Mouse (Mus musculus): ENCODE measurements at regions not wholly inside any gene's neighbourhood (a gene's known extent, or its start where the extent isn't known, plus 50 kb on each side); places are given as distances from the start of the nearest gene placed in this dataset.
"Not testable (repeated sequence)": the region's sequence is repeated elsewhere in the genome, so short reads cannot be mapped to it uniquely, and the experiment has no call there.

DNA sequence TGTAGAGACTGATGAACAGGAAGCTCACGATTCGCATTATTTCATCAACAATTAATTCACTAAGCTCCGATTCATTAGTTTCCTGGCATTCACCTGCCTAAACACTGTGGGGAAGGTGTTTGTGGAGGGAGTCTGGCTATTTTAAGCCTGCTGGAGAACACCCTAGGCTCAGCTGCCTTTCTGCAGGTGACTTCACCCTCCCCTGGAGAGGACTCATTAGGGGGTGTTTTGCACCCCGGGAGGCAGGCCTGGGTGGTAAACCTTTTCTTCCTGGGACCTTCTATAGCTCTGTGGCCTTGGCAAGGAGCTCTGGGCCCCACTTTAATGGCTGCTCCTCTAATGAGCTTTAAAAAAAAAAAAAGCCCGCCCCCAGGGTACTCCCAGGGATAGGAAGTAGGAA, 55.4 kb upstream of the Bnc1 start:
- DNase-seq (ENCODE audit: low spot score), result no peak

DNA sequence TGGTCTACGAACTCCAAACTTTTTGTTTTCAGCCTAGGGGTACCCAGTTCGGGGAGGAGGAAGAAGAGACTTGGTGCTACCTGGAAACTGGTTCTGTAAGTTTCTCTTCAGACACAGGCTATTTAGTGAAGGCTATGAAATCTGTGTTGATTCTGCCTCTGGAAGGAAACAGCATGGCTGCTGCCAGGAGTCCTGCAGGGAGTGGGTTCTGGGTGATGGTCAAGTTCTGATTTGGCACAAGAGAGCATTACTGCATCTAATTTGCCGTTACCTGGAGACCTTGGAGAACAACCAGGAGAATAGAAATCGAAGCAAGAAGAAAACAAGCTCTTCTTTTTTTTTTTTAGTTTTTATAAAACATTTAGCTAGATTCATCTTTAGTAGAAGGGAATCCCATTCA, 61.3 kb upstream of the Bnc1 start:
- DNase-seq (ENCODE audit: low spot score), result no peak

DNA sequence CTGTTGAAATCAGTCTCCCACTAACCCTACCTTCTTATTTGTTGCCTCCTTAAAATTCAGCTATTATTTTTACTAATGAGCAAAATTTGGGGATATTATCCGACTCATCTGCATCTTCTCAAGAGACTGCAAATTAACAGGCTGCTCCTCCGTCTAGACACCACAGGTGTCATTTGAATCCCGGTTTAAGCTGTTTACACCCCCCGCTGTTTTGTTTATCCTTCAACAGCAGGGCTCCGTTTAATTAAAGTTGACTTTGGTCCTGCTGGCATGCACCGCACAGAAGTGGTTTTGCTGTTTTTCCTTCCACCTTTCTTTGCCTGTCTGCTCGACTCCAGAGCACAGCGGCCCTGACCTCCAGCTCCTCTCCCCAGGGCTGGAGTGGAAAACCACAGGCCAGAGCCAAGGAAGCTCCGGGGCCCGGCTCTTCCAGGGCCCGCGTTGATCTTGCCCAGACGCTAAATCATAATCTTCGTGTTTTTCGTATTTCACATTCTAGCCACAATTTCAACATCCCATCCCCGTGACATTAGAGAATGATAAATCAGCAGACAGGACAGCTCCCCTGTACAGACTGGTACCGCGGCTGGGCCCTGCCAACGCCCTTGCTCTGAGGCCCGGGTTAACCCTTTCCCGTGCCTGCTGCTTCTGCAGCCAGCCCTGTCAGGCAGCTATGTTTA, 64.6 kb upstream of the Bnc1 start:
- DNase-seq (ENCODE audit: low spot score), result peak; percentile 73

DNA sequence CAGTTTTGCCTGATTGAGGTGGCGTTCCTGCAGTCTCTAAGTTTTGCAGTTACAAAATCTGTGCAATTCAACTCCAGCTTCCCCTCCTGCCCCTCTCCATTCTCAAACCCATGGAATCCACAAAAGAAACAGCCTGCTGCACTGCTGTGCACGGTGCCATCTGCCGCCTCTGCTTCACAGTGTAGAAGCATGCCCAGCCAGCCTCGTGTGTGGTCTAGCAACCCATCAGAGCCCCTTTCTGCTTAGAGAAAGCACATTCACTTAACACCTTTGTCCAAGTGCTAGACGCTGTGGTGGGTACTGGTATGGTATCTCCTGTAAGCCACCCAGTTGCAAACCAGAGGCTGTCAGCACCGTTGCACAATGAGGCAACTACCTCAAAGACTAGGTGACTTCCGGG, 71.3 kb upstream of the Bnc1 start:
- DNase-seq (ENCODE audit: low spot score), result no peak

DNA sequence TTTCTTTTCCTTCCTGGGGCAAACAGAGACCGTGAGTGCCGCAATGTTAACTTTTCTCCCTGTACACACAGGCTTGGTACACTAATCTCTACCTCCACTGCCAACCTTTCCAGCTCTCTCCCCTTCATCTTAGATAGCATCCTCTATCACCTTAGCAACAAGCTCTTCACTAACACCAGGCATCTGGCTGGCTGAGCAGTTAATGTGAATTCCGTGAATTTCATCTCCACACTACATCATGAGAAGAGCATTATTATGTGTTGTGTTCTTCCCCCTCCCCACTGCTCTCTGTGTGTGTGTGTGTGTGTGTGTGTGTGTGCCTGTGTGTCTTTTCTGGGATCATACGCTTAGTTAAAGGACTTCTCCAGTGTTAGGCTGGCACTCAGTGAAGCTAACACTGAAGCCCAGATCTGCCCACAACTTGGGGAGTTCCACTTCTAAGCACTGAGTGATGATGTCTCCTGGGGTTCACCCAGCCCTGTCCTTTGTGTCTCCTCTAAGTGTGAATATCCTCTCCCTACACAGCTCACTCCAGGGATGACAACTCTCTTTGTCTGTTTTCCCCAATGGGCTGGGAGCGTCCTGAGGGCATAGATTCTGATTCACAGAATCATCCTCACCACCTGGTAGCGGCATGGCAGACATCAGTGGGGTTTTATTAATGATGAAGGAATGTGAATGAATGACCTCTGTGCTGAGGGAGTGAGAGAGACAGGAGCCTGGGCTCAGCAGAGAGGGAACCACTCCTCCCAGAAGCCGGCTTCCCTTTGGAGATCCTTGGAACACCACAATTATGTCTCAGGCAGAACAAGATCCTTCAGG, 77.7 kb upstream of the Bnc1 start:
- no peak for DNase-seq (ENCODE audit: low spot score)

DNA sequence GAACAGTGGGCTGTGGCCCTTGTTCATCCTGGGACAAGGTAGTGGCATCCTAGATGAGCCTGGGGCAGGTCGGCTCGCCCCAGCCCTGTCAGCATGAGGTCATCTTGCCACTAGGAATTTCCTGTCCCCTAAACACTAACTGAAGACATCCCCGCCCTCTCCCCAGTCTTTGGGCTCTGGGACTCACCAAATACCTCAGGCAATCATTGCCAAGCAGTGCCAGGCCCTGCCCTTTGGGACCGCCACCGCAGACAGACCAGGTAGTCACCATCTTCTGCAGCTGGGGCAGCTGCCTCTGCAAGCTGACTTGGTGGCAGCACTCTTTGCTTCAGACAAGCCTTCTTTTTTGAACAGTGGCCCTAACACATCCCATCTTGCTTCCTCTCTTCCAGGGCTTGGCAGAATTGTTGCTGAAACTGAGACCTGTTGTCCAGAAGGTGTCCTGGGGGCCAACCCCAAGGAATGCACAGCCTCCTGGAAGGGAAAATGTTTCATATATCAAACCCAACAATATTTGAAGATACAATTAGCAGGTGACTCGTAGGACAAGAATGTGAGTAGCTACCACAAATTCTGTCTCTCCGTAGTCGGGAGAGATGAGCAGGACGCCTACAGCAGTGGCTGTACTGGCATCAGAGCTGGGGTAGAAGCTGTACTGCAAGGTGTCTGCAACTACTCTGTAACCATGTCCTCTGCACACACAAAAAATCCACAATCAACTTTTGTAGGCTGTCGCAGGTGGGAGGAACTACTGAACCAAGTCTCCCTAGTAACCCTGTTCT, 79.0 kb upstream of the Bnc1 start:
- DNase-seq (ENCODE audit: low spot score), result no peak

DNA sequence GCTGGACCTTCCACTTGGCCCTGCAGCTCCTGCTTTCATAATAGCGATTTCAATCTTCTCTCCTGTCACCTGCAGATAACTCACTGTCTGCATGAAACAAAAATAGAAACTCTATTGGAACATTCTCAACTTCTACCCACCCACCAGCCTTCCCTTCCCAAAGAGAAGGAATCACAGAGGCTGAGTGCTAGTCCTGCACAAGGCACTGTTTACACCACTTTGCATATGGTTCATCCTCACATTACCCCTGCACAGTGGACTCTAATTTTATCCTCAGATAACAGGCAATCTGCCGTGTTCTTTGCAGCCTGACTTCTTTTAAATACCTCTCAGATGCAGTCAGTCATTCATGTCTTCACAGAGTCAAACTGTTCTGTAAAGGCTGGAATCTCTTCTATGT, 83.3 kb upstream of the Bnc1 start:
- DNase-seq (ENCODE audit: low spot score), result no peak

DNA sequence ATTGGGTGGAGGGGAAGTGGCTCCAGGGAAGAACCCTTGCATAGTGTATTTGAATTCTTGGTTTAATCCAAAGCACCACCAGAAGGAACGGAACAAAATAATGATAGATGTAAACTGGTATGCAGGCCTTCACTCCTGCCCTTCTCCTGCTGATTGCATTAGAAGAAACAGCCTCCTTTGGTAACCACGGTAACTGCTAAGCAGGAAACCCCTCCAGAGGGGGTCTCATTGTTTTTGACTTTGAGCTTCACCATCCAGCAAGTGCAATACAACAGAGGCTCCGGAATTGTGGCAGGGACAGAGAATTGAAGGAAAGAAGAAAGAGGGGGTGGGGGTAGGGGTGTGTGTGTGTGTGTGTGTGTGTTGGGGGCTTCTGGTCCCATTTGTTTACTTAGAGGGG, 89.8 kb upstream of the Bnc1 start:
- DNase-seq (ENCODE audit: low spot score), result no peak

DNA sequence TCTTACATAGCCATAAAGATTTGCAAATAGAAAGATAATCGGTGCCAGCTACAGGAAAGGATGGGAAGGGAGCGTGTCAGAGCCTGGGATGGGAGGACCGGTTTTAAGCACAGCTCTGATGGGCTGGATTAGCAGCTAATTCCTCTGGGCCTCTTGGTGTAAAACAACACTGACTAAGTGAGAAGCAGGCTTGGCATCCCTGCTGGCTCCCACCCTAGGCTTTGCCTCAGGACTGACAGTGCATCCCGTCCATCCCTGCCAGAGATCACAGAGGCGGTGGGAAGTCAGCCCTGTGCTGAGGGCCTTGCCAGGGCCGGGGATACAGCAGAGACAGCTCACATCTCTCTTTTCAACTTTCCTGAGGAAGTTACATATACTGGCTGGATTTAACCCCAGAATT, 90.8 kb upstream of the Sh3gl3 start:
- no peak for DNase-seq (ENCODE audit: low spot score)

DNA sequence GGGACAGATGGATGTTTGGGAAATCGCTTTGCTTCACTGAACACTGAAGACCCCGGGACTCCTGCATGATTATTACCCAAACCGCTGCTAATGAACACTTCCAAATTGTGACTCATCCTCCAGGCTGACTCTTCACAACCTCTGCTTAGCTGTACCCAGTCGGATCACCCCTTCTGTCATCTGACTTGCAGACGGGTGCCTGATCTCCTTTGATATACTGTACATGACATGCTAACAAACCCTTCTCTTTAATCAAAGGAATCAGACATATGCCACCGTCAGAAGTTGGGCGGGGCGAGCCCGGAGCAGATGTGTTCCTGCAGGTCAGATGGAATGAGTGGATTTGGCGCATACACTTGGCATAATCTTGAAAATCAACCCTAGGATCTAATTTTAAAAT, 89.2 kb upstream of the Sh3gl3 start:
- no peak for DNase-seq (ENCODE audit: low spot score)

DNA sequence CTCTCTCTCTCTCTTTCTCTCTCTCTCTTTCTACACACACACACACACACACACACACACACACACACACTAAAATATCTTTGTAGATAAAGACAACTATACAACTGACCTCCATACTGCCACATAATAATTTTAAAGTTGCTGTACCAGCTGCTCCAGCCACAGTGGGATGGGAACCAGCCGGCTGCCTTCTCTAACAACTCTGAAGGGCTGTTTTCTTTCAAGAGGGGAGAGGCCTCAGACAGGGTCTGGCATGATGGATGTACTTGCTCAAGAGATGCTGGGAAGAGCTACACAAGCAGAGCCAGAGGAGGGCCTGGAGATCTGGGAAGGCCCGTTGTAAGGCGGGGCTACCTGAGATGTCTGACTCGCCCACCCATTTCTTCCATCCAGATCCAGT, 88.4 kb upstream of the Sh3gl3 start:
- DNase-seq (ENCODE audit: low spot score), result no peak

DNA sequence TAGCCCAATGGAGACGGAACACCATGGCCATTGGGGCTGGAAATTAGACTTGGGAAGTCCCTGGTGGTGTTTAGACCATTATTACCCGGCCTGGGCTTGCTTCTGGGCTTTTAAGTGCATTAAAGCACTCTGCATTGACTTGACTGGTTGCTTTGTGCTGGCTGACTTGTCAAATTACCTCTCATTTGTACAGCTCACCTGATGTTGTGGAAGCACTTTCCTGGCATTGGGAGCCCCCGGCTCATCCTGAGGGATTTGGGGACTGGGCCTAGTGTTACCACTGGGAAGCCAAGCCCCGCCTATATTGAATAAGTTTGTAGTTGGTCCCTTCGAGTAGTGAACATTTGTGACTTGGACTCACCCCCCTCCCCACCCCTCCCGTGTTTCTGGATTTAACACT, 75.5 kb upstream of the Sh3gl3 start:
- no peak for DNase-seq (ENCODE audit: low spot score)

DNA sequence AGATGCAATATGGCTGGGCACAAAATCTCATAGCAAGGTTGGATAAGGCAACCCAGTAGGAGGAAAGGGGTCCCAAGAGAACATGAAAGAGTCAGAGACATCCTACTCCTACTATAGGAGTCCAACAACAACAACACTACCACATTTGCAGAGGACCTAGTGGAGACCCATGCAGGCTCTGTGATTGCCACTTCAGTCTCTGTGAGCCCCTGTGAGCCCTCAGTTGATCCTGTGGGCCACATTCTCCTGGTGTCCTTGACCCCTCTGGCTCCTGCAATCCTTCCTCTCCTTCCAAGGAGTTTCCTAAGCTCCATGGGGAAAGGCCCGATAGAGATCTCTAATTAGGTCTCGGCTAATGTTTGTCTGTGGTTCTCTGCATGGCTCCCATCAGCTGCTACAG, 72.3 kb upstream of the Sh3gl3 start:
- DNase-seq (ENCODE audit: low spot score), result no peak

DNA sequence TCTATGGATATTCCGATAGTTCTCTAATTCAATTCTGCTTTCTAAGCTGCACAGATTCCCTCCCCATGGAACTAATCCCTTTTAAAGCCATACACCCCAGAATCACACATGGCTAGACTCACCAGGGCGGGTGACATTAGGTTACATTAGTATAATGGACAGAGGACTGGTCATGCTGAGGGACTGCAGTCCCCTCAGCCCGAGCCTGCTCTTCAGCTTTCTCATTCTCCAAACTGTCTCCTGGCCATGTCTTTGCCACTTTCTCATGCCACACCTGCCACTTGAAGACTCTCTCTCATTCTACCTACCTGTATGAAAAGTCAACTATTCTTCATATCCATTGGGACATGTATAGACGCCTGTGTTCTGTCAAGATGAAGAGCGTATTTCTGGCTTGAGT, 68.0 kb upstream of the Sh3gl3 start:
- DNase-seq (ENCODE audit: low spot score), result no peak

DNA sequence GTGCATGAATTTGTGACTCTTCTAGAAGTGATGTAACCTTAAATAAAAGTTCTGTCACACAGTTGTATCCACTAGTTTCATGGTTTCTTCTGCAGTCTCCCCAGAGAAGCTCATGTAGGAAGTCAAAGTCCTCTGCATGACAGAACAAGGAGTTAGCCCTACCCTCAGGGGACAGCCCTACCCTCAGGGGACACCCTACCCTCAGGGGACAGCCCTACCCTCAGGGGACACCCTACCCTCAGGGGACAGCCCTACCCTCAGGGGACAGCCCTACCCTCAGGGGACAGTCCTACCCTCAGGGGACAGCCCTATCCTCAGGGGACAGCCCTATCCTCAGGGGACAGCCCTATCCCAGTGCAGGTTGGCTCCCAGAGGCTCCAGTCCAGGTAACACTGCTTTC, 64.5 kb upstream of the Sh3gl3 start:
- not testable (repeated sequence) for DNase-seq (ENCODE audit: low spot score)

DNA sequence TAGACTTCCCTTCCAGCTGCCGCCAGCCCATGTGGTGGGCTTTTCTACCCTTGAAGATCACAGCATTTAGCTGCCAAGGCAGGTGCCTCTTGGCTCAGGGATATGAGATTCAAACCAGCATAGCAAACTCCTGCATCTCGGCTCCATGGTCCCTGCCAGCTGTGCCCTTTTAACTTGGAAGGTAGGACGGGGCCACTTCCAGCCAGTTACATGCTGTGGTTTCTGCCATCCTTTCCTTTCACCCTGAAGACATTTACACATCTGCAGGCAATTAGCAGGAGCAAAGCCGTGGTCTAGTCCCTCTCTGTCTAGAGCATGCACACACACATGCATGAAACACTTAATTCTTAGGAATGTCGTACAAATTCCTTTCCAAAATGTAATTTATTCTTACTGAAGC, 64.1 kb upstream of the Sh3gl3 start:
- peak; percentile 58 for DNase-seq (ENCODE audit: low spot score)

DNA sequence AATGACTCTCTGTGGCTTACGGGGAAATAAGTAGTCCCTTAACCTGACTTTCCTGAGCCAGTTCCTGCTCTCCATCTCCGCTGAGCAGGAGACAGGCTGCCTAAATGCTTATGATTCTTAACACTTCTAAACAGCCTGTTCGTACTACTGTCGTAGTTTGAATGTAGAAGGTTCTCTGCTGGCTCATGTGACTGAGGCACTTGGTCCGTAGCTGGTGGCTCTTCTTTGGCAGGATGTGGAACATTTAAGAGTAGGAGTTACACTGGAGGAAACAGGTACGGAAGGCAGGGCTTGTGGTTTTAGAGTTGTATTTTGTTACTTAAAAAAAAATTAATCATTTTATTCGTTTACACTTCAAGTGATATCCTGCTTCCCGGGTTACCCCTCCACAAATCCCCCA, 63.7 kb upstream of the Sh3gl3 start:
- DNase-seq (ENCODE audit: low spot score), result no peak

DNA sequence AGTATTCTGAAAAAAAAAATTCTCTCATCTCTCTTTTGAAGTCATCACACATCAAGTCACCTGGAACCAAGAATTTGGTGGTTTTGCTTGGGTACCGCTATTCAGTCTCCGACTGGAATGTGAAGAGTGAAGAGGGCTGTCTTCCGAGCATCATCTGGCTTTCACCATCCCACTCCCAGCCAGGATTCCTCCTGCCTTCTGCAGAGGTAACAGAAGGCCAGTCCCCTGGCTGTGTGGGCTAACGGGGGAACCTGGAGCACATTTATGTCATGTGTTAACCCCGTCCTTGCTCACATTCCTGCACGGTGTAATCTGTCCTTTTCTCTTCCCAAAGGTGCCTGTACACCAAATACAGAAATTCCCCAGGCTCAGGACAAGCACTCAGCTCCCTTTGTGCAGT, 61.6 kb upstream of the Sh3gl3 start:
- DNase-seq (ENCODE audit: low spot score), result peak; percentile 17

DNA sequence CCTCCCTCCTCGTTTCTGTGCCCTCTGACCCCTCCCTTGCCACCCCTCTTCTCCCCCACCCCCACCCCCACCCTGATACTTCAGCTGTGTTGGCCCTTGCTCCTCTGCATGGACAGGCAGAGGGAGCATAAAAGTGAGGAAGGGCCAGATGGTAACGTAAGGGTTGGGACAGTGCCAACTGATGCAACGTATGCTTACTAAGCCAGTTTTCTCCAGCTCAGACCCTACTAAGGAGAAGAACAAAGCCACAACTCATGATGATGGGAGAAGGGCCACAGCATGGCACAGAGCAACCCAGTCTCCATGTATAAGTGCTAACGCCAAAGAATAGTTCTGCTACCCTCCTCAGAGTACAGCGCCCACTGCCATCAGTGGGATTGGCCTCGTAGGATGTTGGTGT, 58.0 kb upstream of the Sh3gl3 start:
- DNase-seq (ENCODE audit: low spot score), result no peak

DNA sequence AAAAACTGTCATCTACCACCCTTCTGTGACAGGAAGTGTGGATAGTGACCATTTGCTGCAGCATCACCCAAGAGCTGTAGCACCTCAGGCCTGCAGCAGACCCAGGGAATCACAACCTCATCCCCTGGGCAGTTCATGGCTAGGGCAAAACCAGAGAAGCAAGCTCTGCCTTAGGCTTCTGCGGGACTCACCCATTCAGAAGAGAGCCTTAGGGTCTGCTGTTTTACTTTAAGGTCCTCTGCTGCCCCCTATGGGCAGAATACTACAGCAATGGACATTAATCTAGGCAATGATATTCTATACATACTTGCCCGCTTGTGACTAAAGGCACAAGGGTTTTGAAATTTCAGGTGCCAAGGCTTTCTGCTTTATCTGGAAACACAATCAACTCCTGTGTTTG, 54.4 kb upstream of the Sh3gl3 start:
- peak; percentile 88 for DNase-seq (ENCODE audit: low spot score)

DNA sequence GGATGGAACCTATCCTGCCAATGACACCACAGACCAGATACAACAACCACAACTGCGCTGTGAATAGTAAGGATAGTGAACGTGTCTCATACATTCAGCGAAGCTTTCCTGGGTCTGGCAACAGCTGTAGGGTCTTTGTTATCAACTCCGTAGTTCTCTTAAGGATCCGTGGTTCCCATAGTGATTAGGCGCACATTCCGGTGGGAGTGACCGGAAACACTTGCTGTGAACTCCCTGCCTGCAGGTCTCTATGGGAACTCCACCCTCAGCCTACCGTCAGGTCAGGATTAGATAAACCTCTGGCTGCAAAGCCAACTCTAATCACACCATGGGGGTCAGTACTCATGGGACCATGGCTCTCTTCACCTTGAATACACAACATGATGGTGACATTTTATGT, 53.8 kb upstream of the Sh3gl3 start:
- no peak for DNase-seq (ENCODE audit: low spot score)

DNA sequence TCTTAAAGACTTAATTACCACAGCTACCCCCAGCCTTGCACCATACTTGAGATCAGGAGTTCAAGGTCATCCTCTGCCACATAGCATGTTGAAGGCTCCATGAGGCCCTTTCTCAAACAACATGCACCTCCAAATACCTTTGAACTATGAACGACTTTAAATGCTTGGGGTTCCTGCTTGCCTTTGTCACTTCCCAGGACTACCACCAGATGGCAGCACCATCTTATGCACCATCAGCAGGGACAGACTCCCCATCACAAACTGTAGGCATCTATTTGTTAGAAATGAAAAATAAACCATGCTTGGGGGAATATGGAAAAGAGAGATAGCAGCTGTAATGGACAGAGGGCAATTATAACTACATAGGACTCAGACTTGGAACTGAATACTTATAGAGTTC, 51.9 kb upstream of the Sh3gl3 start:
- DNase-seq (ENCODE audit: low spot score), result peak; percentile 75

Measured in embryo, embryonic 10 days (tissue).